Mouse (Mus musculus): Measurements from ENCODE around the gene Slu7. TPM values are rescaled to one million over a fixed set of nuclear protein-coding genes. Genes with fewer than 3 reads are reported as not detected.
A peak's percentile ranks its signal among the peaks of the same experiment; 100 is the strongest.

Gene Slu7
- polyA plus RNA-seq (2014; fragmentation: Nextera tagmentation; extraction: Ambion mirVana), result 47.9 and 50.1 TPM in 2 replicates

DNA sequence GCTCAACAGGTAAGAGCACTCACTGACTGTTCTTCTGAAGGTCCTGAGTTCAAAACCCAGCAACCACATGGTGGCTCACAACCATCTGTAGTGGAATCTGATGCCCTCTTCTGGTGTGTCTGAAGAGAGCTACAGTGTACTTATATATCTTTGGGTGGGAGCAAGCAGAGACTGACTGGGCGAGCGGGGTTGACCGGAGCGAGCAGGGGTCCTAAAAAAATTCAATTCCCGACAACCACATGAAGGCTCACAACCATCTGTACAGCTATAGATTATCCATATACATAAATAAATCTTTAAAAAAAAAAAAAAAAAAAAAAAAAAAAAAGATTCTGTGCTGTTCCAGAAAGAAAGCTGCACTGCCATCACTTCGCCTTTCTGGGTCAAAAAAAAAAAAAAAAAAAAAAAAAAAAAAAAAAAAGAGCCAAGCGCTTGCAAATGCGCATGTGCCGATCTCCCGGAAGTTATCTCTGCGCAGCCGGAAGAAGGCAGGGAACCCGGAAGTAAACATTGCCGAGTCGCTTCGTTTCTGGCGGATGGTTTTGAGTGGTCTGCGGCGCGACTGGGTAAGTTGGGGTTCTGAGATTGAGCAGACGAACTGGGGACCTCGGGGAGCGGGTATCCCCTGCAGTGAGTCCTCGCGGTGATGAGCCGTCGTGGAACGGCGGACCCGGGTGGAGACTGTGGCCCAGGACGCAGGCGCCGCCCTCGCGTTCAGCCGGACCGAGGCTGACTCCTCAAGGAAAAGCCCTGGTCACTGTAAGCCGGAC lies at the start of gene Slu7:
Gene Slu7, plus strand, starts transcription at position 491 of the 770 bp plus-strand sequence.
- H3K9me3 ChIP-seq (ENCODE audit: low read depth, low read length), result no peaks in the 10 kb centered on the region
- H3K4me1 ChIP-seq (ENCODE audit: insufficient read depth), result peaks cover 5% of the 10 kb centered on the region; the same call in 1 of the 2 replicates
- peak within 1 kb of the TSS; percentile 78 for H3K9ac ChIP-seq
- H3K27ac ChIP-seq (ENCODE audit: low read depth), result peak within 1 kb of the TSS; percentile 16; the same call in 1 of the 2 replicates
- WGBS, result 10% methylated on average over 38 of the region's 38 CpGs
- DNase-seq (peak; percentile 91), ATAC-seq (ENCODE audit: insufficient read depth) (peak; percentile 90)
- peak within 1 kb of the TSS; percentile 73 for H3K4me2 ChIP-seq
- no peaks in the 10 kb centered on the region for H3K27me3 ChIP-seq (ENCODE audit: insufficient read depth, low read length)
- H3K4me3 ChIP-seq (ENCODE audit: low read depth, low read length), result peak within 1 kb of the TSS; percentile 88
- H3K36me3 ChIP-seq (ENCODE audit: insufficient read depth), result peaks cover 15% of the 10 kb centered on the region
- TF ChIP-seq CTCF (IDR thresholded peaks at IDR 0.05; ENCODE audit: low read depth), result peak; percentile 27; the same call in 1 of the 2 replicates

DNA sequence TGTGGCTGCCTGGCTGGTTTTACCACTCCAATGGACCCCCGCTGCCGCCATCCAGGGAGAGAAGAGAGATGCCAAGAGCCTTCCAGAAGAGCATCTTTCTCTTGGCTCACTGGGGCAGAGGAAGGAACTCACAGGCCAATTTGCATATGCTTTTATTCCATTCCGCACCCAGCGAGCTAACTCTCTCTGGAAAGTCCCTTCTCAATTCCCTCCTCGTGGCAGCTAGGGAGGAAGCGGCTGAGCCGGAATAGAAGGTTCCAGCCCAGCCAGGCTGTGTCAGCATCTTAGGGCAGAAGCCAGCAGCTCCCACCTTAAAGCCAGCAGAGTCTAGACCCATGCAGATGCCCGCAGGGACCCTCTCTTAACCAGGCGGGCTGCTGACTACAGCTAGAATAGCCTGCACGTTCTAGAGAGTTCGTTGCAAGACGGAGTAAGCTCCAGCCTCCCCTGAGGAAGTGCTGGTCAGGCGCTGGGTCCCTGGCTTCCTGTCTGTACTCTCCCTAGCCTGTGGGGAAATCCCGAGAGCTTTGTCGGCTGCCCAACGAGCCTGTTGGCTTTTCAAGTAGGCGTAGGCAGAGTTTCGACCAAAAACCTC lies 48.4 kb upstream of the Slu7 start:
- no peaks in the 10 kb centered on the region for H3K36me3 ChIP-seq (ENCODE audit: insufficient read depth)
- no peaks in the 10 kb centered on the region for H3K9me3 ChIP-seq (ENCODE audit: low read depth, low read length)
- ATAC-seq (ENCODE audit: insufficient read depth), result peak; percentile 94
- peak overlapping the region; percentile 78 for H3K27ac ChIP-seq (ENCODE audit: low read depth)
- DNase-seq, result peak; percentile 83
- TF ChIP-seq CTCF (IDR thresholded peaks at IDR 0.05; ENCODE audit: low read depth), result no peak
- H3K27me3 ChIP-seq (ENCODE audit: insufficient read depth, low read length), result no peaks in the 10 kb centered on the region
- peak overlapping the region; percentile 45 for H3K9ac ChIP-seq
- peak overlapping the region; percentile 31 for H3K4me3 ChIP-seq (ENCODE audit: low read depth, low read length)
- H3K4me2 ChIP-seq, result peak overlapping the region; percentile 67
- 1% methylated on average over 18 of the region's 18 CpGs for WGBS
- no peaks in the 10 kb centered on the region for H3K4me1 ChIP-seq (ENCODE audit: insufficient read depth)

DNA sequence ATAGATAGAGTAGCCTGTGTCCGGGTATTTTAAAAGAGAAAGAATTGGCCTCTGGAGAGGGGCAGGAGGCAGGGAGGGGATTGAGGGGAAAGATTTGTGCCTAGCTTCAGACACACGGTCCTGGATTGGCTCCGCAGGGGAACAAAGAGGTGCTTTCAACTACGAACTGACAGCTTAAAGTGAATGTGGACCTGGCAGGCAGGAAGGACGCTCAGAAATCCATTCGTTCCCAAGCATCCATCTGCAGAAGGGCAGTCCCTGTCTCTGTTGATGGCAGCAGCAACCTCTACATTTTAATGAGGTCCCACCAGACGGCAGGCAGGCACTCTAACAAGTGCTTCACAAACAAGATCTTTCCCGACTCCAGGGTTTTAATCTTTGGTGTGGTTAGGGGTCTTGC lies 47.8 kb upstream of the Slu7 start:
- Histone ChIP-seq H3K4me2 (peak overlapping the region; percentile 67), H3K4me3 (ENCODE audit: low read depth, low read length) (peak overlapping the region; percentile 31), H3K27ac (ENCODE audit: low read depth) (peak overlapping the region; percentile 78; the same call in 1 of the 2 replicates), H3K9ac (peak overlapping the region; percentile 45), H3K4me1 (ENCODE audit: insufficient read depth) (no peaks in the 10 kb centered on the region), H3K9me3 (ENCODE audit: low read depth, low read length) (no peaks in the 10 kb centered on the region), H3K36me3 (ENCODE audit: insufficient read depth) (no peaks in the 10 kb centered on the region), H3K27me3 (ENCODE audit: insufficient read depth, low read length) (no peaks in the 10 kb centered on the region)
- TF ChIP-seq CTCF (IDR thresholded peaks at IDR 0.05; ENCODE audit: low read depth), result no peak
- DNase-seq (peak; percentile 33), ATAC-seq (ENCODE audit: insufficient read depth) (peak; percentile 59)
- WGBS, result 3% methylated on average over 8 of the region's 8 CpGs

DNA sequence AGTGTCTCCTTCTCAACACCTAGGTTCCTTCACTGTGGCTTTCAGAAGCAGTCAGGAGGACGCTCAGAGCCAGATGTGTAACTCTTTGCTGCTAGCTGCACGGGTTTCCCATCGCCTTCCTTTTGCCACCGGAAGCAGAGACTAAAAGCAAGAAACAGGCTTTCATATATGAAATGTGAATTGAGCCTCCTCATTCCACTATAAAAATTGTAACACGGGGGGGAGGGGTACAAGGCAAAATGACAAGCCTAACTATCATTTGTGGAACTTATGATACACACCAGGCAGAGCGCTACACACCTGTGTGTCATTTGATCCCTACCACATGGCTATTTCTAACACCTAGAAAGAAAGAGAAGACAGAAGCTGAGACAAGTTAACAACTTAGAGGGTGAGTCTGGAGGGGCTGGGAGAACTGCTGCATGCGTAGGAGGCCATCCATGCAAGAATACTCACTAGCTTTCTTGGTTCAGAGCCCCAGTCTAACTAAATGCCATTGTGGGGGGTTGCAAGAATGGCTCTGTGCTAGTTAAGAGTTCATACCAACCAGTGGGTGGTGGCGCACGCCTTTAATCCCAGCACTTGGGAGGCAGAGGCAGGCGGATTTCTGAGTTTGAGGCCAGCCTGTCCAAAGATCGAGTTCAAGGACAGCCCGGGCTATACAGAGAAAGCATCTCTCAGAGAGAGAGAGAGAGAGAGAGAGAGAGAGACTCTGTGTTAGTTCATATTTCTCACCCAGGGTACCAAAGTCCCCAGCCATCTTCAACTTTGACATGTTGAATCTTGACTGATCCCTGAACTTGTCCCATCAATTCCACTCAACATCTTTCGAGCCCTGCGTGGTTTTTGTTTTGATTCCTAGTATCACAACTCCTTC lies 46.3 kb upstream of the Slu7 start:
- no peak for TF ChIP-seq CTCF (IDR thresholded peaks at IDR 0.05; ENCODE audit: low read depth)
- H3K36me3 ChIP-seq (ENCODE audit: insufficient read depth), result no peaks in the 10 kb centered on the region
- ATAC-seq (ENCODE audit: insufficient read depth) (no peak), DNase-seq (no peak)
- no peak overlapping the region for H3K9ac ChIP-seq
- 85% methylated on average over 14 of the region's 14 CpGs for WGBS
- no peaks in the 10 kb centered on the region for H3K9me3 ChIP-seq (ENCODE audit: low read depth, low read length)
- H3K4me2 ChIP-seq, result no peak overlapping the region
- no peak overlapping the region for H3K27ac ChIP-seq (ENCODE audit: low read depth)
- no peaks in the 10 kb centered on the region for H3K4me1 ChIP-seq (ENCODE audit: insufficient read depth)
- no peaks in the 10 kb centered on the region for H3K27me3 ChIP-seq (ENCODE audit: insufficient read depth, low read length)
- no peak overlapping the region for H3K4me3 ChIP-seq (ENCODE audit: low read depth, low read length)

DNA sequence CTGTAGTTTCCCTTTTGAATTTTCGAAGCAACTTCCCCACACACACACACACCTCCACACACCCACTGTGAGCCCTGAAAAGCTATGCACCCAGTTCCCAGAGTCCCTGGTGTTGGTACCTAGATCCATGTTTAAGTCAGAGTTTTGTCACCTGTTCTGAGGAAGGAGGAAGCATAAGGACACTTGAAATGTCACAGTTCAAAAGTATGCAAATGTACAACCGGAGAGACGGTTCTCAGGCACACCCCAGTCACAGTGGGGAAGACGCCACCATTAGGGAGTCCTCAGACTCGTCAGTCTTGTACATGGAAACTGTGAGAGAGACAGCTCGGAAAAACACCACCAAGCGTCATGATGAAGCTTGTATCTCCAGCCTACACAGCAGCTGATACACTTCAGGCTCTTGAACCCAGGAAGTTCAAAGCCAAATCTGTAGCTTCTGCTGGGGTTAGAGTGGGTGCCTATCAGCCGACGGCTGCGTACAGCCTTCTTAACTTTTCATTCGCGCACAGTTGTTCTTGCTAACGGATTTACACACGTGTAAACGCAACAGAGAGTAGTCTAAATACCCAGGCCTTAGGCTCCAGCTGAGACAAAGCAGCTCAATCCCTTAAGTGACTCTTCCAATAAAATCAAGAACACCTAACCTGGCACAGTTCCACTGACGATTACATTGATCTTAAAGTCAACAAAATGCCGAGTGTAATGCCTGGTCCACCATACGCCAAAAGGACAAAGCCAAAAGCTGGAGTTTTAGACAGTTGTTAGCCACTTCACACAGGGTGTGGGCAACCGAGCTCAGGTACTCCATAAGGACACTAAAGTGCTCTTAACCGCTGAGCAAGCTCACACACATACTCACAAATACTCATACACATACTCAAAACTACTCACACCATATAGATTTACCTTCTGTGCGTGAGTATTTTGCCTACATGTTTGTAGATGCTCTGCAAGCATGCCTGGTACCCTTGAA lies 45.1 kb upstream of the Slu7 start:
- Histone ChIP-seq H3K36me3 (ENCODE audit: insufficient read depth) (no peaks in the 10 kb centered on the region), H3K4me2 (no peak overlapping the region), H3K9ac (no peak overlapping the region), H3K27me3 (ENCODE audit: insufficient read depth, low read length) (no peaks in the 10 kb centered on the region), H3K4me1 (ENCODE audit: insufficient read depth) (no peaks in the 10 kb centered on the region), H3K9me3 (ENCODE audit: low read depth, low read length) (no peaks in the 10 kb centered on the region), H3K27ac (ENCODE audit: low read depth) (no peak overlapping the region), H3K4me3 (ENCODE audit: low read depth, low read length) (no peak overlapping the region)
- DNase-seq, result no peak
- no peak for TF ChIP-seq CTCF (IDR thresholded peaks at IDR 0.05; ENCODE audit: low read depth)
- ATAC-seq (ENCODE audit: insufficient read depth), result no peak
- WGBS, result 62% methylated on average over 21 of the region's 21 CpGs

- Histone ChIP-seq H3K4me2 (no peak overlapping the region), H3K4me1 (ENCODE audit: insufficient read depth) (no peaks in the 10 kb centered on the region), H3K4me3 (ENCODE audit: low read depth, low read length) (no peak overlapping the region), H3K9ac (no peak overlapping the region), H3K27ac (ENCODE audit: low read depth) (no peak overlapping the region), H3K27me3 (ENCODE audit: insufficient read depth, low read length) (no peaks in the 10 kb centered on the region), H3K9me3 (ENCODE audit: low read depth, low read length) (no peaks in the 10 kb centered on the region), H3K36me3 (ENCODE audit: insufficient read depth) (no peaks in the 10 kb centered on the region)
- 80% methylated on average over 7 of the region's 7 CpGs for WGBS
- ATAC-seq (ENCODE audit: insufficient read depth) (no peak), DNase-seq (no peak)
- no peak for TF ChIP-seq CTCF (IDR thresholded peaks at IDR 0.05; ENCODE audit: low read depth)
Measured at GRCm38 (mm10) chr11:43389118-43389517, 44.4 kb upstream of the Slu7 start.

Data from lung, embryonic 14.5 days (tissue).